Mouse (Mus musculus) kidney, postnatal 0 days (tissue): Measurements from ENCODE around the gene Eml1. TPM values are rescaled to one million over a fixed set of nuclear protein-coding genes. Genes with fewer than 3 reads are reported as not detected.
A peak's percentile ranks its signal among the peaks of the same experiment; 100 is the strongest.

Experiments used
- ATAC-seq: fragments of 200-750 bp; cut with Nextera tagmentation; replicated peaks from 2 replicates; pipeline ENCODE4 v1.8.0; 2017; ENCODE audit warnings: low read depth, moderate number of reproducible peaks, moderate TSS enrichment, moderate library complexity; ENCODE audit not compliant: low FRiP score
- DNase-seq: peaks from one replicate; pipeline ENCODE4 v3.0.0-alpha.2; 2016; ENCODE audit warnings: low spot score
- H3K27ac ChIP-seq: fragments of 300-500 bp; sonication (generic); 2 replicates; pipeline ENCODE4 v1.5.1; 2014; ENCODE audit warnings: mild to moderate bottlenecking
- H3K27me3 ChIP-seq: fragments of 300-500 bp; sonication (generic); 2 replicates; pipeline ENCODE4 v1.6.1; 2014; ENCODE audit warnings: low read length, mixed read lengths; ENCODE audit not compliant: insufficient read depth
- H3K36me3 ChIP-seq: fragments of 300-500 bp; sonication (generic); 2 replicates; pipeline ENCODE4 v1.6.1; 2014; ENCODE audit warnings: low read length, mixed read lengths; ENCODE audit not compliant: insufficient read depth
- H3K4me1 ChIP-seq: fragments of 300-500 bp; sonication (generic); replicated peaks from 2 replicates; pipeline ENCODE4 v1.6.1; 2014; ENCODE audit warnings: antibody characterized with exemption, low read length, mixed read lengths; ENCODE audit not compliant: insufficient read depth
- H3K4me2 ChIP-seq: fragments of 300-500 bp; sonication (generic); 2 replicates; pipeline ENCODE4 v1.6.1; 2014; ENCODE audit warnings: mild to moderate bottlenecking, low read length, moderate library complexity, mixed read lengths
- H3K4me3 ChIP-seq: fragments of 300-500 bp; sonication (generic); replicated peaks from 2 replicates; pipeline ENCODE4 v1.5.1; 2014; ENCODE audit warnings: low read depth, low read length
- H3K9ac ChIP-seq: fragments of 300-500 bp; sonication (generic); 2 replicates; pipeline ENCODE4 v1.6.1; 2014; ENCODE audit warnings: low read depth, low read length
- H3K9me3 ChIP-seq: fragments of 300-500 bp; sonication (generic); replicated peaks from 2 replicates; pipeline ENCODE4 v1.6.1; 2016; ENCODE audit warnings: low read length, inconsistent platforms, mixed read lengths
- CTCF ChIP-seq: IDR thresholded peaks from 2 replicates; pipeline ENCODE4 v1.5.1; 2016; ENCODE audit warnings: antibody characterized with exemption, low read depth, mild to moderate bottlenecking, moderate library complexity
- WGBS: fragments of 180-500 bp; shearing (Covaris S2); extraction: QIAGEN DNeasy Blood & Tissue Kit; methylation state at CpG from one replicate; pipeline ENCODE4 v1.1.7; 2014; 5-methylcytosine and 5-hydroxymethylcytosine counted together
- polyA plus RNA-seq: library from polyadenylated mRNA; unstranded; fragments of >200 nt; fragmentation: Nextera tagmentation; extraction: Ambion mirVana; gene quantifications from 2 replicates; pipeline ENCODE4 v1.2.1, GENCODE M21; 2015

Gene Eml1
- polyA plus RNA-seq, 1 experiment from 2014 or later, result 39.0 TPM

- H3K27me3 ChIP-seq, result no peaks in the 10 kb centered on the region
- H3K27ac ChIP-seq, result no peak overlapping the region
- no peak for ATAC-seq
- no peaks in the 10 kb centered on the region for H3K36me3 ChIP-seq
- H3K9me3 ChIP-seq, result no peaks in the 10 kb centered on the region
- H3K4me2 ChIP-seq, result no peak overlapping the region
- no peak for DNase-seq
- no peak for TF ChIP-seq CTCF
- H3K9ac ChIP-seq, result no peak overlapping the region
- H3K4me3 ChIP-seq, result no peak overlapping the region
- H3K4me1 ChIP-seq, result no peaks in the 10 kb centered on the region
- whole genome bisulfite sequencing, result 53% methylated on average over 5 of the region's 5 CpGs
These were observed 38.3 kb downstream of the Eml1 start for GRCm38 (mm10) chr12:108409100-108409499.

- DNase-seq, result no peak
- Histone ChIP-seq H3K4me1 (no peaks in the 10 kb centered on the region), H3K27me3 (no peaks in the 10 kb centered on the region), H3K36me3 (no peaks in the 10 kb centered on the region), H3K9ac (no peak overlapping the region), H3K9me3 (no peaks in the 10 kb centered on the region), H3K27ac (no peak overlapping the region), H3K4me3 (no peak overlapping the region), H3K4me2 (no peak overlapping the region)
- no peak for ATAC-seq
- TF ChIP-seq CTCF, result no peak
- 54% methylated on average over 14 of the region's 14 CpGs for WGBS
These were observed 39.9 kb downstream of the Eml1 start for GRCm38 (mm10) chr12:108410416-108411208.

GRCm38 (mm10) chr12:108414932-108415331, 44.2 kb downstream of the Eml1 start:
- Histone ChIP-seq H3K9me3 (no peaks in the 10 kb centered on the region), H3K4me2 (no peak overlapping the region), H3K36me3 (no peaks in the 10 kb centered on the region), H3K4me3 (no peak overlapping the region), H3K9ac (no peak overlapping the region), H3K4me1 (no peaks in the 10 kb centered on the region), H3K27me3 (no peaks in the 10 kb centered on the region), H3K27ac (no peak overlapping the region)
- TF ChIP-seq CTCF, result no peak
- no peak for DNase-seq
- 94% methylated on average over 9 of the region's 9 CpGs for WGBS
- ATAC-seq, result no peak

- no peaks in the 10 kb centered on the region for H3K27me3 ChIP-seq
- DNase-seq (no peak), ATAC-seq (no peak)
- no peak overlapping the region for H3K9ac ChIP-seq
- H3K9me3 ChIP-seq, result no peaks in the 10 kb centered on the region
- no peak for TF ChIP-seq CTCF
- no peaks in the 10 kb centered on the region for H3K36me3 ChIP-seq
- no peak overlapping the region for H3K27ac ChIP-seq
- H3K4me1 ChIP-seq, result 0 out of 2 replicates have a peak, but pooled peaks cover 9% of the 10 kb centered on the region
- H3K4me3 ChIP-seq, result no peak overlapping the region
- no peak overlapping the region for H3K4me2 ChIP-seq
These were observed 48.8 kb downstream of the Eml1 start for GRCm38 (mm10) chr12:108419570-108419969.

GRCm38 (mm10) chr12:108421477-108421876, 50.7 kb downstream of the Eml1 start:
- ATAC-seq, result no peak
- H3K9me3 ChIP-seq, result no peaks in the 10 kb centered on the region
- WGBS, result 86% methylated on average over 1 of the region's 1 CpGs
- no peaks in the 10 kb centered on the region for H3K27me3 ChIP-seq
- H3K36me3 ChIP-seq, result no peaks in the 10 kb centered on the region
- H3K4me2 ChIP-seq, result no peak overlapping the region
- H3K4me1 ChIP-seq, result 0 out of 2 replicates have a peak, but pooled peaks cover 10% of the 10 kb centered on the region
- DNase-seq, result no peak
- no peak overlapping the region for H3K27ac ChIP-seq
- no peak overlapping the region for H3K9ac ChIP-seq
- H3K4me3 ChIP-seq, result no peak overlapping the region
- no peak for TF ChIP-seq CTCF

- 1% methylated on average over 14 of the region's 14 CpGs for WGBS
- peak; percentile 84 for DNase-seq
- H3K27ac ChIP-seq, result peak overlapping the region; percentile 89; the same call in 1 of the 2 replicates
These were observed 51.7 kb downstream of the Eml1 start for GRCm38 (mm10) chr12:108422495-108422857.

More at GRCm38 (mm10) chr12:108422495-108422857, 51.7 kb downstream of the Eml1 start:
- peak; percentile 40 for TF ChIP-seq CTCF
- peak overlapping the region; percentile 86 for H3K9ac ChIP-seq
- H3K36me3 ChIP-seq, result no peaks in the 10 kb centered on the region
- H3K4me2 ChIP-seq, result peak overlapping the region; percentile 81
- H3K9me3 ChIP-seq, result no peaks in the 10 kb centered on the region
- H3K4me1 ChIP-seq, result 0 out of 2 replicates have a peak, but pooled peaks cover 10% of the 10 kb centered on the region
- peak; percentile 55 for ATAC-seq
- H3K27me3 ChIP-seq, result no peaks in the 10 kb centered on the region
- H3K4me3 ChIP-seq, result peak overlapping the region; percentile 89
